Mouse (Mus musculus): ENCODE measurements around the gene Bud23.

GRCm38 (mm10) chr5:135063629-135064381, 954 bp downstream of the Bud23 start, which contains the start of gene Dnajc30:
- TF ChIP-seq CTCF (IDR thresholded peaks at IDR 0.05; ENCODE audit: borderline replicate concordance, insufficient read depth, low read length) (no peak), POLR2A (IDR thresholded peaks at IDR 0.05; ENCODE audit: low read depth, low read length) (peak; percentile 86)
